Mouse (Mus musculus): ENCODE results near the gene Abcc3.
A peak's percentile ranks its signal among the peaks of the same experiment; 100 is the strongest.

Gene Abcc3

DNA sequence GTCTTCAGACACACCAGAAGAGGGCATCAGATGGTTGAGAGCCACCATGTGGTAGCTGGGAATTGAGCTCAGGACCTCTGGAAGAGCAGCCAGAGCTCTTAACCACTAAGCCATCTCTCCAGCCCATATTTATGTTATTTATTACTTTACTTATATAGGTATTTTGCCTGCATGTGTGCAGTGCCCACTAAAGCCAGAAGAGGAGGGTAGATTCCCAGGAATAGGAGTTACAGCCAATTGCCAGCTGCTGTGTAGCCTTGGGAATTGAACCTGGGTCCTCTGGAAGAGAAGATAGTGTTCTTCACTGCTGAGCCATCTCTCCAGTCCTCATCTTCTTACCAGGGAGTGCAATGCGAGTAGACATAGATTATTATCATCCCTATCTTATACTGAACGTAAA lies 43.0 kb downstream of the Abcc3 start:
- no peak for DNase-seq

DNA sequence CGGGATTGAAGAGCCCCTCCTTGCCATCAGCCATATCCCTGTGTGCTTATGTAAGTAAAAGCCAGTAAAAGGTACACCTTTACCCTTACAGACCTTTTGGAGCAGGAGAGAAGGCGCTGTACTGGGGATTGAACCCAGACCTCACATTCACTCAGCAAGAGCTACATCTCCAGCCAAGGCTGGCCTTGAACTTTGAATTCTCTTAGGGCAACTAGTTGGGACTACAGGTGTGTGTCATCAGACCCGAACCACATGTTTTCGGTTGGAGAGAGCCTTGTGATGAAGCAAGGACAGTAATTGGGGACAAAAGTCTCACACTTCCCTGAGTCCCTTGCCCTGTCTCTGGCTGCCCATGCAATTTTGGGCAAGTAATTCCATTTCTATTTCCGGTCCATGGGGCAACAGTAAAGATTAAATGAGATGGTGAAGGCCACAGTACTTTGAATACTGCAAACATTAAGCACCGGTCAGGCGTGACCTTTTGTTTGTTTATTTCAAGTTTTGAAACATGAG lies 45.7 kb downstream of the Abcc3 start:
- DNase-seq, result no peak

- DNase-seq, result no peak
Measured at GRCm38 (mm10) chr11:94346611-94347010, 46.2 kb downstream of the Abcc3 start.

GRCm38 (mm10) chr11:94345926-94346325 lies 46.9 kb downstream of the Abcc3 start:
- no peak for DNase-seq

DNA sequence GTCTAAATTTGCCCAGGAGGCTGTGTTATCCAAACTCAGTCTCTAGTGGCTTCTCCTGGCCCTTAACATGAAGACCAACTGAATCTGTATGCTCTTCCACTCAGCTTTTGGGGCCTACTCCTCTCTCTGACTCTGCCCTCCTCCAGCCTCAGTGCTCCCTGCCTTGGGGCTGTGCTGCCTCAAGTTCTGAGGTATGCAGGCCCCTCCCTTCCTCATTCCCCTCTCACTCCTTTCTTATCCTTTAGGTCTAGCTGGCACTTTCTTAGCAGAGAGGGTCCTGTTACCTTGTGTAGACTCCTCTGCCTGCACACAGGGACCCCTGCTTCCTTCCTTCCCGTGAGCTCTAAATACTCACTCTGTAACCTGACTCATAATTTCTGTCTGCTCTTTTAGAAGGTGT lies 48.3 kb downstream of the Abcc3 start:
- no peak for DNase-seq

DNA sequence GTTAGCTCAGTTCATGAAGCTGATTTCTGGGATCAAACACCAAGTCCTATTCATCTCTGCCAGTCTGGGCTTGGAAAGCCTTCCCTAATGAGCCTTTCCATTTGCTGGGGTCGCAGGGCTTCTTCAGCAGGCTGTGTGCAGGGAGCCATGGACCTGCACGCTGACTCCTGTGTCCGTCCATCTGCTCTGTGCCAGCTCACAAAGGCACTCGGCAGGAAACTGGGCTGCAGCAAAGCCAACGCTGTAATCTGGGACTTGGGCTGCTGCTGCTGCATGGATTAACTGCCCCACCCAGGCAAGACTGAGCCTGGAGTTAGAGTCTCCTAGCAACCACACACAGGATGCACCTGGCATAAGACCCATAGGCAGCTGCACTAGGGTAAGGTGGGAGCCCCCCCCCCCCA lies 48.8 kb downstream of the Abcc3 start:
- peak; percentile 26 for DNase-seq

DNA sequence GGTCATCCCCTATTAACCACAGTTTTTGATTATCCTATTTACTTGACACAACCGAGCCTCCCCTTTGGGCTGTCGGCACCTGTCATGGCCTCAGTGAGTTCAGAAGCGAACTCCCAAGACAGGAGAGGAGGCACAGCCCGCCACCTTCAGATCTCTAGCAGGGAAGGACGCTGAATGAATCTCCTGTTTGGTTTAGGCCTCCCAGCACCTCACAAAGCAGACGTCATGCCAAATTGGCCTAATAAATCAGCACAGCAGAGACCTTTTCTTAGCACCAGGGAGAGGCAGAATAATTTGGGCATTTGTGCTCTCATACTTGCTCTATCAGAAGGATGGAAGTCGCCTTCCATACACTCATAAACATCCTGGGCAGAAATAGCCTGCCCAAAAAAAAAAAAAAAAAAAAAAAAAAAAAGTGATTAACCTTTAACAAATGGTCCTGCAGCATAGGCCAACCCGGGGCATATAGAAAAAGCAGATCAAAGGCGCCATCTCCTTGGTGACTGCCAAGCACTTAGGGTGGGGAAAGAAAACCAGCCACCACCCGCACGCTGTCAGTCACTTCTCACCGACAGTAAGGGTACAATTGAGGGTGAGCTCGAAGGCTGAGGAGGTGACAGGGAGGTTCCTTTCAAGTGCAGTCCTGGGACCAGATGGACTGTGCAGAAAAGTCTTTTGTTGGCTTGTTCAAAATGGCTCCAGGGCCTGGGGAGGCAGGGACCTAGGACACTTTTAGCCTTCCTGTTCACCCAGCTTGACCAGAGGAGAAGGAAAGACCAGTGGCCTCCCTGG lies 50.5 kb downstream of the Abcc3 start:
- DNase-seq, result peak; percentile 47

DNA sequence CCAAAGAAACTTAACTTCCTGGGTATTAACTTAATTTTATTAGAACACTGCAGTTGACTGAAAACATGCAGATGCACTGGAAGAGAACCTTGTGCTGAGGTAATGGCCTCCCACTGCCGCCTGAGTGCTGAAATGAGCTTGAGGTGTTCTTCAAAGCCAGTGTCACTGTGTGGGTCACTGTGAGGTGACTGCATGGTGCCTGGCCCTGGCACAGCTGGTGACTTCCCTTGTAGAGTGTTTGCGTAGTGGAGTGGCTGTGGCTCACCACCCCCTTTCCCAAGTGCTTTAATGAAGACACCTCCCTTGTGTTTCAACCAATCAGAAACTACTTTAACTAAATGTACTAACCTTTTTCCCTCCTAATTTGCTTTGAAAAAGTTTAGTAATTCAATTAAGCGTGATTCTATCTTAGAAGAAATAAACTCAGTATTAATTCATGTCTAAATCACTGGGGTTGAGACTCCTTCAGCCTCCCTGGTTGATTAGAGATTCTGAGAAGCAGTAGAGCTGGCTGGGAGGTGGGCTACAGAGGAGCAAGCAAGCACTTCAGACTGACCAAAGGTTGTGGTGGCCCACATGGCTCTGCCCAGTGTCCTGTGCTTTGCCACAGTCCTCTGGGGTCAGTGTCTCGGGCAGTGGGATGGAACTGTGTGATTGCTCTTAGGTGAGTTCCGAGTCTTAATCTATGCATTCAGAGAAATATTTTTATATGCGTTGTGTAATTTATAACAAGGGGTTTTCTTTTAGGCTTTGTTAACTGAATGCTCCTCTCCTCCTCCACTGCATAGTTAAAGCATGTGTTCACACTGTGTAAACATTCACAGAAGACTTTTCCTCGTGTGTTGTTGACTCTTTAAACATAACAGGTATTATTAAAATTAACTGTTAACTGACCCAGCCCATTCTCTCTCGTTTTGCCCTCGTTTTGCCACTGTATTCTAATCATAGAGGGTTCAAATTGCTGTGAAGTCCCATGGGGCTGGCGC lies 51.6 kb downstream of the Abcc3 start:
- DNase-seq, result no peak

- peak; percentile 88 for DNase-seq
Measured at GRCm38 (mm10) chr11:94339732-94340585, 52.8 kb downstream of the Abcc3 start.

- no peak for DNase-seq
Measured at GRCm38 (mm10) chr11:94338347-94338746, 54.5 kb downstream of the Abcc3 start.

DNA sequence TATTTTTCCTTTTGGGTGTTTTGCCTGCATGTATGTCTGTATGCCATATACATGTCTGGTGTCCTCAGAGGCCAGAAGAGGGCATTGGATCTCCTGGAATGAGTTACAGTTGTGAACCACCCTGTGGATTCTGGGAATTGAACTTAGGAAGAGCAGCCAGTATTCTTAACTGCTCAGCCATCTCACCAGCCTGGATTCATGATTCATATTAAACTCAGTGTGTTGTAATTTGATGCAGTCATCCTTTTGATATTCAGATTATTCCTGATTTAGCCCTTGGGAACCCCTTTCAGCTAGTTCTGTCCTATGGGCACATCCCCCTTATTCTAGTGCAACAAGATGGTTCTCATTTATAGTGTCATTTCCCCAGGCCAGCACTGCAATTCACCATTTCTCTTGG lies 56.2 kb downstream of the Abcc3 start:
- no peak for DNase-seq

DNA sequence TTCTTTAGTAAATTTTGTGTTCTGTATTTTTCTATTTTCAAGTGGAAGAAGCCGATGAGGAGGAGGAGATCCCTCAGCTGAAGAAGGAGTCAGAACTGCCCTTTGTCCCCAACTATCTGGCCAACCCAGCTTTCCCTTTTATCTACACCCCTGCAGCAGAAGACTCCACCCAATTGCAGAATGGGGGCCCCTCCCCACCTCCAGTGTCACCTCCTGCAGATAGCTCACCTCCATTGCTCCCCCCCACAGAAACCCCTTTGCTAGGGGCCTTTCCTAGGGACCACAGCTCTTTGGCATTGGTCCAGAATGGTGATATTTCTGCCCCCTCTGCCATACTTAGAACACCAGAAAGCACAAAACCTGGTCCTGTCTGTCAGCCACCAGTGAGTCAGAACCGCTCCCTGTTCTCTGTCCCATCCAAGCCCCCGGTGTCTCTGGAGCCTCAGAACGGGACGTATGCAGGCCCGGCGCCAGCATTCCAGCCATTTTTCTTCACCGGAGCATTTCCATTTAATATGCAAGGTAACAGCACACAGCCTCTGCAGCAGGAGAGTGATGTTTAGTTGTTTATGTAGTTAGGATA lies 58.3 kb downstream of the Abcc3 start:
- no peak for DNase-seq

- DNase-seq, result no peak
Measured at GRCm38 (mm10) chr11:94332726-94333125, 60.1 kb downstream of the Abcc3 start.

DNA sequence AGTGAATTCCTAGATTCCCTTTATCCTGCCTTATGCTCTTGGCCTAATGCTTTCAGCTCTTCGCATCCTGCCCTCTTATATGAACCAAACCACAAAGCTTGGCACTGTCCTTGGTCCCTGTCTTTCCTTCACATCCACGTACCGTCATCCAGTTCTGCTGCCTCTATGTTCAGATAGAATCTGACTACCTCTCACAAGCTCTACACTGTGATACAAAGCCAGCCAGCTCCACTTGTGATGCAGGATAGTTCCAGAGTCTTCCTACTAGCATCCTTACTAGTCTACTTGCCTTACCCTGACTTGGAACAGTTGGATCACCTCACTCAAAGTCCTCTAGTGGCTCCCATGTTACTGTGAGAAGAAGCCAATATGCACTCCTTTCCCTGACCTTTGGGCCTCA lies 62.6 kb downstream of the Abcc3 start:
- no peak for DNase-seq

DNA sequence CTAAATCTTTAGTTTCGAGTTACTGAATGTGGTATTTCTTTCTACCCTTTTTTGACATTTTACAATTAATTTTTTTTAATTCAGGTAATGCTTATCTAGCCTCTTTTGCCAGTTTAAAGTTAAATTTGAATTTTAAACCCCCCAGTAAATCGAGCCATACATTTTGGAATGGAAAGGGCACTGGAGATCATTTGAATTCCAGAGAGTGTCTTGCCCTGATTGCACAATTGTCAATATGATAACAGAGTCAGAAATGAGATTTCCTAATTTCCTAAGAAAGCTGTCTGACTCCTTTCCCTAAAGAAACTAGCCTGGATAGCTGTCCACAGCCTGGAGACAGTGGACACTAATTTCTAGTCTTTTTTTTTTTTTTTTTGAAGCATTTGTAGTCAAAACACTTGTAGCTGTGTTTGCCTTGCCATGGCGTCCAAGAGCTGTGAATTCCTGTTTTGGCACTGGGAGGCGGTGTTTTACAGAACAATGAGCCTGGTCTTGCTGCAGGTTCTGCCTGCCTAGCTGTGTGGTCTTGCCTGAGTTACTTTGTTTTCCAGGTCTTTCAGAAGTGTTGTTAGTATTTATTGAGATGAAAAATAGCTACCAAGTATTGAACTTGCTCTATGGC lies 63.4 kb downstream of the Abcc3 start:
- DNase-seq, result peak; percentile 66

DNA sequence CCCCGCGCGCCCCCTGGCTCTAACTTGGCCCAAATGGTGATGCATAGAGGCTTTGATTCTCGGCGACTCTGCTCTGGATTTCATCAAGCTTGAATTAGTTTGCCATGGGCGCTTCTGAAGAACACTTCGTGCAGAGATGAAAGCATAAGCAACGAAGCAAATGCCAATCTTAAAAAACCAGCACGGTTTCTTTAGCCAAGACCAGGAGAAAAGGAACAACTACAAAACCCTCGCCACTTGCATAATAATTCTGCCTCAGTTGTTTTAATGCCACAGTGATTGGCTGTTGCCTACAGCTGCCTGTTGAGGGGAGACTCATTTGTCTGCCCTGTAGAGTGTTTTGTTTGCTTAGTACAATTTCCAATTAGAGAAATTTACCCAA lies 64.2 kb downstream of the Abcc3 start:
- DNase-seq, result no peak

DNA sequence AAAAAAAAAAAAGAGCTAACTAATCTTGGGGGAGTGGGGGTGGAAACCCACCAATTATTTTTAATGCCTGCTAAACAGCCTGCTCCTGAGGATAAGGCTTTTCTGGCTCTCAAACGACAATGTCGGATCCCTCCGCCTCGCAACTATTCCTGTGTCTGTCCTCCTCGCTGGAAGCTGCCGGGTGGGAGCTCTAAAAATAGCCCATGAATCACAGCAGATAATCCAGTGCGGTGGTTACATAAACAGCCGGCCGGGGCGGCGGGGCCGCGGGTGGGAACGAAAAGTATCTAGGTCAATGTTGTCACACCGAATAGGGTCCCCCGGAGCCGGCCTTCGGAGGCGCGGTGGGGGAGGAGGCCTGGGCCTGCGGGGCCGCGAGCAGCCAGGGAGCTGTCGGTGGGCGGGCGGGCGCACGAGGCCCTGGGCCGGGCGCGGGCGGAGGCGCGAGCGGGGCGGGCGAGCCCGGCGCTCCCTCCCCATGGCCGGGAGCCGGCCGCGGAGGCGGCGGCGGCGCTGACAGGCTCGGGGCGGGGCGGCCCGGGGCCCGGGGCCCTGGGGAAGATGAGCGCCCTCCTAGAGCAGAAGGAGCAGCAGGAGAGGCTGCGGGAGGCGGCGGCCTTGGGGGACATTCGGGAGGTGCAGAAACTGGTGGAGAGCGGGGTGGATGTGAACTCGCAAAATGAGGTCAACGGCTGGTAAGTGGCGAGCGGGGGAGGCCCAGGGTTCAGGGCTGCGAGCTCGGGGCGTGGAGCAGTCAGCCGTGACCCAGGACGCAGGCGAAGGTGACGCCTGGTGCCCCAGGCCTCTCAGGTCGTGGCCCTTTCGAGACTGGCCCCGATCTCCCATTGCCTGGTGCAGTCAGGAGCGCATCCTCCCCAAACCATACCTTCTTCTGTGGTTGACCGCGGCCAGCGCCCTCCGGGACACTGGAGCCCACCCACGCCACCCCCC lies 64.8 kb downstream of the Abcc3 start, which contains the start of gene Ankrd40:
Gene Ankrd40, plus strand, starts transcription at position 309 of the 951 bp plus-strand sequence.
- DNase-seq, result peak; percentile 95

GRCm38 (mm10) chr11:94326961-94327411 lies 65.8 kb downstream of the Abcc3 start:
- DNase-seq, result peak; percentile 64

- DNase-seq, result no peak
Measured at GRCm38 (mm10) chr11:94324618-94325017, 68.2 kb downstream of the Abcc3 start.

DNA sequence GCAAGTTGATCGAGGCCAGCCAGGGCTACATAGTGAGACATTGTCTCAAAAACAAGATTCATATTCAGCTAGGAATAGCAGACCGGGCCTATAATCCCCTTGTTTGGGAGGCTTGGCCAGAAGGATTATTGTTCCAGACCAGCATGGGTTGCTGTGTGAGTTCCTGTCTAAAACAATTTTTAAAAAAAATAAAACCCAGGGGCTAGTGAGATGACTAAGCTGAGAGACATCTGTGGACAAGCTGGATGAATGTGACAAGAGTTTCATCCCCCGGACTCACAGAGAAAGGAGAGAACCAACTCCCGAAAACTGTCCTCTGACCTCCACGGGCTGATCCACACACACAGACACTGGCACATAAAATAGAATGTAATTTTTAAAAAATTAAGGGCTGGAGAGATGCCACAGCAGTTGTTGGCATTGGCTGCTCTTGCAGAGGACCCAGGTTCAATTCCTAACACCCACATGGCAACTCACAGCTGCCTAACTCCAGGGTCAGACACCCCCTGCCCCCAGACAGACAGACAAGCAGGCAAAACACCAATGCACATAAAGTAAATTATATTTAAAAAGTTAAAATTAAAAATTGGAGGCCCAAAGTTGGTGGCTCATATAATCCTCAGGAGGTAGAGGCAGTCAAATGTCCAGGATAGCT lies 69.4 kb downstream of the Abcc3 start:
- no peak for DNase-seq

Measured in embryo, embryonic 11 days (tissue).